Mouse (Mus musculus) heart, adult 9 months (tissue): ENCODE measurements around the gene Tmem253.
"Not testable (repeated sequence)": the region's sequence is repeated elsewhere in the genome, so short reads cannot be mapped to it uniquely, and the experiment has no call there.

Source experiments
- DNase-seq, 2 experiments: peaks; one replicate each; pipeline ENCODE4 v3.0.0; 2022; ENCODE audit warnings: low spot score in 2 of 2

Gene Tmem253

DNA sequence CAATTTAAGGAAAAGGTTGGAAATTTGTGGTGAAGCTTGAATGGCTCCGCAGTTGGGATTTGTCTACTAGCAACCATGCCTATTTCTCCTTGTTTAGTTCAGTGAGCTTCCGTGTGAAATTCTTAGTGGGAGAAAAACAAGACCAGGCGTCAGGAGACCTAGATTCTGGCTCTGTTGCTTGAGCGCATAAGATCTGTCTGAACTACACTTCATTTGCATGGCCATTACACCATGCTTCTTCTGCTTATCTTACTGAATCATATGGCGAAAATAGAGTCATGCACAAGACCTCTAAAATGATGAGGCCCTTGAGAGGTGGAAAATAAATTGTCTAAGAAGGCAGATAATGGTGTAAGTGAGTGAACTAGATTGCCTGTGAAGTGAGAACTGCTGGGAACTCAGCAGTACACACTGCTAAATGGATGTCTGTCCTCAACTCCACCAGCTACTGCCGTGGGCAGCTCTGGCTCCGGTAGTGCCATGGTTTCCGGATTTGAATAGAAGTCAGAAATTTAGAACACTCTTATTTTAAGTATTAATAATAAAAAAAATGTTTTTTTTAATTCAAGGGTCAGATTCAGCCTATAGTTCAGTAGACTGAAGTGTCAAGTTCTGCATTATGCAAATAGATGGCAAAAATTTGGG is 6.2 kb downstream of the Tmem253 start:
- DNase-seq, result no peak

GRCm38 (mm10) chr14:52022244-52022708 is 6.8 kb downstream of the Tmem253 start:
- DNase-seq, result no peak

DNA sequence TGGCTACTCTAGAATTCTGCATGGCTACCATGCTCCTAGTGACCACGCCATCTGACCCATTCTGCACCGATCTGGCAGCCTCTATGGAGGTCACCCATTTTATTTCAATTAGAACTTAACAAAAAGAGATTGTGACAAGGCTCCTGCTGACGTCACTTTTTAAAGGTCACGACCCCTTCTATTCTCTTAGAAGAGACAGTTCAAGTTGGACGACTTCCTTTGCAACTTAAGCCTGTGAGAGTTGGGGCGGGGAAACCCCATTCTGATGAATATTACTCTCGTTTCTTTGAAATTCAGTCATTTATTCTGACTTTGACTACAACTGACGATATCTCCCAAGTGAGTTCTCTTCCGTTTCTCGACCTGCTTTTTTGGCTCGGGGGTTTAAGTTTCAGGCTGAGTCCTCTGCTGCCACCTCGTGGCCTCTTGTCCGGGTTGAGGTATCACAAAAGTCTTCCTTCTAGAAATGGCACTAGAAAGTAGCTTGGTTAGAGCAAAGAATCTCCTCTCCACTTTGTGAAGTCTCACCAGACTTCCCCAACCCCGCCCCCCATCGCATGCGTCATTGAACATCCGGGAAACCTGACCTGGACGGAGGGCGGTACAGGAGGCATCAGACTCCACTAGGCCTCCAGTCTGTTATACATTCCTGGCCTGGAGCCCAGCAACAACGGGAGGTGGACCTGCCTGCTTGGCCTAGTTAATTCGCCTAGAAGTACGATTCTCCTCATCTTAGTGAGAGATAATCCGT is 7.4 kb downstream of the Tmem253 start:
- peak; percentile 84 to 88 for DNase-seq

GRCm38 (mm10) chr14:52024133-52024532 is 8.7 kb downstream of the Tmem253 start:
- DNase-seq, result no peak

GRCm38 (mm10) chr14:52026342-52026741 is 10.9 kb downstream of the Tmem253 start:
- DNase-seq, result no peak

DNA sequence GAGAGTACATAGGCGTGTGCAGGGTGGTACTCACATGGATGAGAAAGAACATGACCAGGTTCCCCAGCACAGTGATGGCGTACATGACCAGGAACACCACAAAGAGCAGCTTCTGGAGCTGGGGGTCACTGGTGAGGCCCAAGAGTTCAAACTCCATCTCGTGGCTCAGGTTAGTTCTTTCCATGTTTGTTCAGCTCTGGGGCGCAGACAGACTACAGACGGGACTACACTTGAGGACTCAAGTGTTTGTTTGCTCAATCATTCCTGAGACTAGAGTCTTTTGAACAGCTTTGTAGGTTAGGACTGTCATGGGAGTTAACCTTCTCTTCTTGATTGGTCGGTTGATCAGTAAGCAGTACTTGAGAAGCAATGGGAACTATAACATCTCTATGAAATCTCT is 20.5 kb downstream of the Tmem253 start:
- DNase-seq, result no peak

- no peak for DNase-seq
These were observed 23.9 kb downstream of the Tmem253 start for GRCm38 (mm10) chr14:52039332-52039731.

GRCm38 (mm10) chr14:52042359-52042758 is 26.9 kb downstream of the Tmem253 start, which contains the start of gene Olfr221:
TSS of gene Olfr221 (minus strand) at chr14:52042459.
- not testable (repeated sequence) for DNase-seq

DNA sequence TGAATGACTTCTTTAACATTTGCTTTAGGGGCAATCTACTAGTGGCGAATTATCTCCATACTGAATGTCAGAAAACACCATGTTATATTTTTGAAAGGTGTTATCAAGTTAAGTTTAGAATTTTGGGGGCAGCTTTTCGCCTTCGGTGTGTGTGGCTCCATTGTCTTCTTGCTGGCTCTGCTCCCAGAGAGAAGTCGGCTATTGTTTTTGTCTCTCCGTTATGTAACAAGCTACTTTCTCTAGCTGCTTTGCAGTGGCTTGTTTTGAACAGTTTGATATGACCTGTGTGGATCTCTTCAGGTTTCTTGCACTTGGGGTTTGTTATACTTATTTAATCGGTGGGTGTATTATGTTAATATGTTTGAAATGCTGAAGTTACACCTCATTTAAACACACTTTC is 28.0 kb downstream of the Tmem253 start:
- peak; percentile 29 to 40 for DNase-seq

GRCm38 (mm10) chr14:52044901-52045678 is 29.6 kb downstream of the Tmem253 start:
- no peak for DNase-seq

- DNase-seq, result no peak
These were observed 30.6 kb downstream of the Tmem253 start for GRCm38 (mm10) chr14:52045966-52046565.

DNA sequence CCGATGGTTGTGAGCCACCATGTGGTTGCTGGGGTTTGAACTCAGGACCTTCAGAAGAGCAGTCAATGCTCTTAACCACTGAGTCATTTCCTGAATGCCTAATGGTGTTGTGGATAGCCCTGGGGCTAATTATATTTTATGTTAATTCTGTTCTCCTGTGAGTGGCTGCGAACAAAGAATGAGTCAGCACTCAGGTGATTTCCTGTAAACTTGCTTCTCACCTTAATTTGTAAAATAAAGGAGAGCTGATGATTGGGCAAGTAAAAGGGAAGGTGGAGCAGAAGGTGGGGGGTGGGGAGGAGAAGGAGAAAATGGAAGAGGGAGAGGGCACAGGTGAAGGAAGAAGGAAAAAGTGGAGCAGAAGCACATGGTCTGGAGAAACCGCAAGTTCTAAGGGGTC is 37.3 kb downstream of the Tmem253 start:
- not testable (repeated sequence) for DNase-seq

DNA sequence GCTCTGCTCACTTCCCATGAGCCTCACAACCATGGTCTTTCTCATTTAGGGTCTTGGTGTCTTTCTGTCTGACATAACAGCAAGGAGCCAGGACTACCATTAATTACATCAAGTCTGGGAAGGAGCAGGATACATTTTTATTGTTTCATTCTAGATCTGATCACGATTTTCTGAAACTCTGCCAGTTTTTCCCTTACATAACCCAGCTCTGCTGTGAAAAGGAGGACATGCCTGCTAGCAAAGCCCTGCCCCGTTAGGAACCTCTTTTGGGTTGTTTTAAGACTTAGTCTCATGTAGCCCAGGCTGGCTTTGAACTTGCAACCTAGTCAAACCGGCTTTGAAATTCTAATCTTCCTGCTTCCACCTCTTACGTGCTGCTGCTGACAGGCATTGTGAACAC is 44.5 kb downstream of the Tmem253 start:
- DNase-seq, result no peak

- DNase-seq, result no peak
These were observed 45.3 kb downstream of the Tmem253 start for GRCm38 (mm10) chr14:52060800-52061199.

DNA sequence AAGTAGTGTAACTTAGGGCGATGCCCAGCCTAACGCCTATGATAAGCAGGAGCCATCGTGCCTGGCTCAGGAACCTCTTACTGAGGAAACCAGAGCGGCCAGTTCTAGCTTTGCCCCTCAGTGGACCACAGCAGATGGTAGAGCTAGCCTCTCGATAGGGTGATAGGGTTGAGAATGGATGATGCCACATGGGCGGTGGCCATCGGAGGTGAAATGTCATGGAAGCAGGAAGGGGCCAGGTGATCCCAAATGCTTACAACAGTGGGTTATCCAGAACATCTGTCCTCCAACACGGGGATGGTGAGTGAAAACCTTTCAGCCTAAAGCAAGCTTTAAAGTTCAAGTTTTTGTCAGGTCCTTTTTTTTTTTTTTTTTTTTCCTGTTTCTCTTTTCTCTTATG is 46.3 kb downstream of the Tmem253 start:
- DNase-seq, result no peak

GRCm38 (mm10) chr14:52066135-52066534 is 50.7 kb downstream of the Tmem253 start:
- DNase-seq, result no peak
